In genomic region chr19:20344511-20345316, GRCm38 (mm10) we compare ENCODE assay signal across 8 mouse cellular contexts. TPM values are rescaled to one million over a fixed set of nuclear protein-coding genes. Genes with fewer than 3 reads are reported as not detected.
DNase-seq lines count a peak whose midpoint lies in the region; ATAC-seq and TF ChIP-seq lines count a peak whose summit lies in the region.

No protein-coding gene starts in this region.

- no peaks in the 10 kb centered on the region for H3K27me3 ChIP-seq in heart, embryonic 13.5 days (replicated peaks)
- no peaks in the 10 kb centered on the region for H3K27me3 ChIP-seq in heart, embryonic 11.5 days (ENCODE audit: control insufficient read depth, insufficient read depth, low read length)
- H3K27me3 ChIP-seq in embryonic facial prominence, embryonic 14.5 days (replicated peaks; ENCODE audit: control insufficient read depth, insufficient read depth, low read length), result no peaks in the 10 kb centered on the region
- no peaks in the 10 kb centered on the region for H3K27me3 ChIP-seq in hindbrain, embryonic 16.5 days (replicated peaks; ENCODE audit: control insufficient read depth, insufficient read depth, low read length)
- H3K27me3 ChIP-seq in midbrain, embryonic 15.5 days (replicated peaks), result no peaks in the 10 kb centered on the region
- H3K27me3 ChIP-seq in testis, adult 2 months (ENCODE audit: control insufficient read depth, insufficient read depth, low read length), result no peaks in the 10 kb centered on the region

- WGBS in heart, embryonic 13.5 days, result 48% methylated on average over 11 of the region's 11 CpGs
- WGBS in heart, embryonic 11.5 days (ENCODE audit: insufficient replicate concordance), result 48% methylated on average over 11 of the region's 11 CpGs
- WGBS in embryonic facial prominence, embryonic 14.5 days, result 47% methylated on average over 11 of the region's 11 CpGs
- WGBS in hindbrain, embryonic 16.5 days, result 37% methylated on average over 11 of the region's 11 CpGs
- WGBS in midbrain, embryonic 15.5 days, result 16% methylated on average over 11 of the region's 11 CpGs

- H3K4me3 ChIP-seq in heart, embryonic 13.5 days, result no peak overlapping the region
- H3K4me3 ChIP-seq in heart, embryonic 11.5 days (ENCODE audit: low read depth, low read length), result no peak overlapping the region
- H3K4me3 ChIP-seq in embryonic facial prominence, embryonic 14.5 days (ENCODE audit: low read depth, low read length), result no peak overlapping the region
- H3K4me3 ChIP-seq in hindbrain, embryonic 16.5 days (ENCODE audit: low read length), result no peak overlapping the region
- H3K4me3 ChIP-seq in midbrain, embryonic 15.5 days, result peak overlapping the region; percentile 10; the same call in 1 of the 2 replicates
- H3K4me3 ChIP-seq in testis, adult 2 months (ENCODE audit: control insufficient read depth, low read depth, low read length), result peak overlapping the region; percentile 8; the same call in 1 of the 2 replicates

- peak; percentile 77 for DNase-seq in adipocyte (ENCODE audit: low spot score)
- DNase-seq in embryonic facial prominence, embryonic 14.5 days (ENCODE audit: low spot score), result peak; percentile 85
- DNase-seq in left cerebral cortex, adult 8-10 months (ENCODE audit: low spot score in 2 of 2), result peak; percentile 18 to 22

- no peaks in the 10 kb centered on the region for H3K36me3 ChIP-seq in heart, embryonic 13.5 days
- no peaks in the 10 kb centered on the region for H3K36me3 ChIP-seq in heart, embryonic 11.5 days (ENCODE audit: control insufficient read depth, insufficient read depth, low read length)
- H3K36me3 ChIP-seq in embryonic facial prominence, embryonic 14.5 days (ENCODE audit: control insufficient read depth, insufficient read depth, low read length), result no peaks in the 10 kb centered on the region
- no peaks in the 10 kb centered on the region for H3K36me3 ChIP-seq in hindbrain, embryonic 16.5 days (ENCODE audit: control insufficient read depth, insufficient read depth, low read length)
- H3K36me3 ChIP-seq in midbrain, embryonic 15.5 days (replicated peaks), result no peaks in the 10 kb centered on the region
- no peaks in the 10 kb centered on the region for H3K36me3 ChIP-seq in testis, adult 2 months (ENCODE audit: control insufficient read depth, insufficient read depth, low read length)

- peak overlapping the region; percentile 41 for H3K4me2 ChIP-seq in heart, embryonic 13.5 days
- H3K4me2 ChIP-seq in heart, embryonic 11.5 days, result no peak overlapping the region
- H3K4me2 ChIP-seq in embryonic facial prominence, embryonic 14.5 days (ENCODE audit: low read depth, low read length), result peak overlapping the region; percentile 20; the same call in 1 of the 2 replicates
- peak overlapping the region; percentile 33 for H3K4me2 ChIP-seq in hindbrain, embryonic 16.5 days (ENCODE audit: low read length)
- H3K4me2 ChIP-seq in midbrain, embryonic 15.5 days, result peak overlapping the region; percentile 34

- no peak overlapping the region for H3K27ac ChIP-seq in heart, embryonic 13.5 days (replicated peaks)
- H3K27ac ChIP-seq in heart, embryonic 11.5 days (ENCODE audit: low read depth, low read length), result no peak overlapping the region
- no peak overlapping the region for H3K27ac ChIP-seq in embryonic facial prominence, embryonic 14.5 days (replicated peaks; ENCODE audit: low read depth, low read length)
- no peak overlapping the region for H3K27ac ChIP-seq in hindbrain, embryonic 16.5 days (ENCODE audit: low read depth, low read length)
- peak overlapping the region; percentile 74 for H3K27ac ChIP-seq in midbrain, embryonic 15.5 days
- no peak overlapping the region for H3K27ac ChIP-seq in testis, adult 2 months (ENCODE audit: control insufficient read depth, insufficient read depth, low read depth, low read length)

- no peak for TF ChIP-seq CTCF in testis, adult 2 months (IDR thresholded peaks at IDR 0.05; ENCODE audit: control insufficient read depth, insufficient read depth, insufficient replicate concordance, low read depth, low read length)

- H3K9ac ChIP-seq in heart, embryonic 13.5 days, result no peak overlapping the region
- H3K9ac ChIP-seq in heart, embryonic 11.5 days (ENCODE audit: low read depth, low read length), result no peak overlapping the region
- H3K9ac ChIP-seq in embryonic facial prominence, embryonic 14.5 days (ENCODE audit: low read depth, low read length), result no peak overlapping the region
- no peak overlapping the region for H3K9ac ChIP-seq in hindbrain, embryonic 16.5 days (ENCODE audit: low read depth, low read length)
- no peak overlapping the region for H3K9ac ChIP-seq in midbrain, embryonic 15.5 days

- H3K4me1 ChIP-seq in heart, embryonic 13.5 days, result no peaks in the 10 kb centered on the region
- no peaks in the 10 kb centered on the region for H3K4me1 ChIP-seq in heart, embryonic 11.5 days (ENCODE audit: control insufficient read depth, insufficient read depth, low read length)
- H3K4me1 ChIP-seq in embryonic facial prominence, embryonic 14.5 days (ENCODE audit: control insufficient read depth, insufficient read depth, low read length), result no peaks in the 10 kb centered on the region
- no peaks in the 10 kb centered on the region; the same call in 1 of the 2 replicates for H3K4me1 ChIP-seq in hindbrain, embryonic 16.5 days (ENCODE audit: control insufficient read depth, insufficient read depth, low read depth, low read length)
- H3K4me1 ChIP-seq in midbrain, embryonic 15.5 days, result peaks cover 9% of the 10 kb centered on the region; the same call in 1 of the 2 replicates
- no peaks in the 10 kb centered on the region for H3K4me1 ChIP-seq in testis, adult 2 months (ENCODE audit: control insufficient read depth, insufficient read depth, low read length)

- no peak for ATAC-seq in heart, embryonic 13.5 days (ENCODE audit: extremely low read depth, insufficient number of reproducible peaks, low FRiP score, low TSS enrichment)
- ATAC-seq in heart, embryonic 11.5 days (replicated peaks; ENCODE audit: insufficient number of reproducible peaks, low FRiP score, low TSS enrichment), result no peak
- ATAC-seq in embryonic facial prominence, embryonic 14.5 days (ENCODE audit: low read depth), result peak; percentile 85; the same call in 1 of the 2 replicates
- peak; percentile 91 for ATAC-seq in hindbrain, embryonic 16.5 days
- ATAC-seq in midbrain, embryonic 15.5 days (replicated peaks), result peak; percentile 92

- no peak for TF ChIP-seq POLR2A in testis, adult 2 months (IDR thresholded peaks at IDR 0.05; ENCODE audit: control insufficient read depth, low read depth, low read length)

- no peaks in the 10 kb centered on the region for H3K9me3 ChIP-seq in heart, embryonic 13.5 days
- H3K9me3 ChIP-seq in heart, embryonic 11.5 days (replicated peaks; ENCODE audit: control insufficient read depth, low read length), result no peaks in the 10 kb centered on the region
- H3K9me3 ChIP-seq in embryonic facial prominence, embryonic 14.5 days (ENCODE audit: control insufficient read depth, low read length), result no peaks in the 10 kb centered on the region
- no peaks in the 10 kb centered on the region for H3K9me3 ChIP-seq in hindbrain, embryonic 16.5 days (ENCODE audit: control insufficient read depth, low read length)
- H3K9me3 ChIP-seq in midbrain, embryonic 15.5 days, result no peaks in the 10 kb centered on the region

RNA-seq across cellular contexts. Expression of gene Anxa1, which starts 46.0 kb away (rescaled TPM):
- polyA plus RNA-seq in heart, embryonic 13.5 days (2015; fragmentation: Nextera tagmentation; extraction: Ambion mirVana), result 22.6 and 24.3 TPM in 2 replicates
- polyA plus RNA-seq in heart, embryonic 11.5 days (2014; fragmentation: Nextera tagmentation; extraction: Ambion mirVana), result 13.5 and 15.3 TPM in 2 replicates
- polyA plus RNA-seq in embryonic facial prominence, embryonic 14.5 days (2014; fragmentation: Nextera tagmentation; extraction: Ambion mirVana), result 248 and 345 TPM in 2 replicates
- 9.7 and 16.0 TPM in 2 replicates for polyA plus RNA-seq in hindbrain, embryonic 16.5 days (2015; fragmentation: Nextera tagmentation; extraction: Ambion mirVana)
- 1 to 10 TPM; 1.5 to 2.4 (median 1.8) TPM for total RNA-seq in left cerebral cortex, adult 8-10 months (2022)
- polyA plus RNA-seq in midbrain, embryonic 15.5 days (2015; fragmentation: Nextera tagmentation; extraction: Ambion mirVana), result 9.2 and 12.3 TPM in 2 replicates
- polyA plus RNA-seq in testis, adult 2 months (2012; rRNA removed), result 0.90 and 1.5 TPM in 2 replicates

Comparison
In these comparisons a context has a peak if more than half of its experiments do, and no peak if none do; other contexts are left out.
1. ATAC-seq: peak in embryonic facial prominence, embryonic 14.5 days (single experiment), hindbrain, embryonic 16.5 days (single experiment) and midbrain, embryonic 15.5 days (single experiment); none in heart, embryonic 13.5 days (single experiment) and heart, embryonic 11.5 days (single experiment).
2. H3K4me3 ChIP-seq: peak in midbrain, embryonic 15.5 days (single experiment) and testis, adult 2 months (single experiment); none in heart, embryonic 13.5 days (single experiment), heart, embryonic 11.5 days (single experiment), embryonic facial prominence, embryonic 14.5 days (single experiment) and hindbrain, embryonic 16.5 days (single experiment).
3. DNase-seq: peak in every context shown above with its lines; median percentile 85 in embryonic facial prominence, embryonic 14.5 days; 77 in adipocyte; 20 in left cerebral cortex, adult 8-10 months.